Mouse (Mus musculus) left cerebral cortex, postnatal 25 days (tissue): ENCODE data around the gene Nrxn3. TPM values are rescaled to one million over a fixed set of nuclear protein-coding genes. Genes with fewer than 3 reads are reported as not detected.

Experiments used
- DNase-seq, 2 experiments: peaks; one replicate each; pipeline ENCODE4 v3.0.0; 2022; ENCODE audit warnings: low spot score in 2 of 2, mixed read lengths in 1 of 2
- intact Hi-C: fragments of 180-260 bp; cut with DNase I; formaldehyde crosslinking; loops from one replicate; pipeline ENCODE4 v1.15.1; 2025
- total RNA-seq, 2 experiments: library from RNA; stranded (reverse); gene quantifications; 2 replicates each; pipeline ENCODE4 v1.2.3; 2021

Nrxn3 gene
- total RNA-seq, 2 experiments from 2014 or later, result 209 to 271 TPM

DNA sequence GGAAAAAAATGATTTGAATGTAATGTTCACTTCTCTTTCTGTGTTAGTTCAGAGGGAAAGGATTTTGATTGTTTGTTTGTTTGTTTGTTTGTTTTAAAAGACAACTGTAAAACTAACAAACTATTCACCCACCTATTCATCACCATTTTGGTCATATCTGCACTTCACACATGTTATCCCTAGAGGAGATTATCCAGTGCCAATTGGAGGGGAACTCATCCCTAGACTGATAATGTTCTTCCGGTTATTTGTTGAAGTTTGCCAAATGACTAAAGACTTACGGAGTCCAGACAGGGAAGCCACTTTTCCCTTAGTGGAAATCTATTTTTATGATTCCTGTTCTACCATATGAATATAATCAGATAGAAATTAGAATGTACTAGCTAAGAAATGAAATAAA lies 831.5 kb downstream of the Nrxn3 start:
- intact Hi-C loops, result loop anchor here (10.0 kb wide), 1 partner anchor 171 kb away; no protein-coding TSS in a partner anchor
- no peak for DNase-seq

DNA sequence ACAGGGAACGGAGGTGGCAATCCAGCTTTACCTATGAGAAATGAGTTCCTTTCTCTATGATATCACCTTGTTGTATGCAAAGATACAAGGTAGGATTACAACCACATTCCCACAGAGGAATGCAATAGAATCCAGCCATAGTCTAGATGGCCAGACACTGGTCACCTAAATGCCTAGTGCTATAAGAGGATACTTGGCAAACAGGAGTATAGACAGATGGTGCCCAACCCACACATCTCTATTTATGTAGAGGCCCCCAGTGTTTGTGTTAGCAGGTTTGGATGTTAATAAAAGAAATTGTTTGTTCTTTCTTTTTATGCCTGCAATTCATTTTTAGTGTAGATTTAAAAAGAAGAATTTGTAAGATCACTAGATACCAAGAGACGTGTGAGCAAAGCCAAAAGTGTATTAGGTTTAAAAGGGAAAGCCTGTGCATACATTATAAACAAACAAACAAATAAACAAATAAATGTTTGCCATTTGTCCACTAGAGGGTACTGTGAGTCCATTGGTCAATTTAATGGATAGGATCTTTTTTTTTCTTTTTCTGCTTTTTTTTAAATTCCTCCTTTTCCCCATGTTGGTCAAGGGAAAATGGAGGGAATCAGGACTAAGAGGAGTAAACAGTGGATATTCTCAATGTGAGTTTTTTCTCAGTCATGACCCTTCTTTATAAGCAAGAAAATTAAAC lies 832.2 kb downstream of the Nrxn3 start:
- intact Hi-C loops, result loop anchor here (10.0 kb wide), 1 partner anchor 170 kb away; no protein-coding TSS in a partner anchor
- DNase-seq, result peak; percentile 27 to 60

GRCm38 (mm10) chr12:89558921-89559320 lies 836.2 kb downstream of the Nrxn3 start:
- intact Hi-C loops, result loop anchor here (10.0 kb wide), 1 partner anchor 166 kb away; no protein-coding TSS in a partner anchor
- no peak for DNase-seq

DNA sequence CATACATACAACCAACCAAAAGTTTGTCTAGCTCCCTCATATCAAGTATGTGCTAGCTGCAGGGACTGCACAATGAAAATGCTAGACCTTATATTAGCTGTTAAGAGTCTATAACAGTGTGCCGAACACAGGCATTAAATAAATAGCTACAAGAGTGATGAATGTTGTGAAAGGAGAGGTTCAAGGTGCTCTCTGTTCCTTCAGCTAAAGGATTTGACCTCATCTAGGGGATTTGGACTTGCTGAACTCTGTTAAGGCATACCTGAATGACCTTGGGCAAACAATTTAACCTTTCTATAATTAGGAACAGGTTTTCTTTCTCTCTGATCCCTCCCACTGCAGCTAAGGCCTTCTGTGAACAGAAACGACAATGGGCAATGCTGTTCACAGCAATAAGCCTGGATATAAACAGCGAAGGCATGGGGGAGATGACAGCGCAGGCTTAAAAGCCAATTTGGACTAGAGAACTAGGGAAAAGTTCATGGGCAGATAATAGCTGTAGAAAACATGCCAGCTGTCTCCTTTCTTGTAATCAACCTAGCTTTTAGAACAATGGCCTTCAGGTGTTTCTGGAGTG lies 839.4 kb downstream of the Nrxn3 start:
- DNase-seq, result no peak

GRCm38 (mm10) chr12:89568723-89569377 lies 846.2 kb downstream of the Nrxn3 start:
- no peak for DNase-seq
- intact Hi-C loops, result no loop called here

More for the DNA sequence above, 839.4 kb downstream of the Nrxn3 start:
- intact Hi-C loops, result no loop called here

- intact Hi-C loops, result no loop called here
- no peak for DNase-seq
These were observed 869.8 kb downstream of the Nrxn3 start for GRCm38 (mm10) chr12:89592459-89592858.

DNA sequence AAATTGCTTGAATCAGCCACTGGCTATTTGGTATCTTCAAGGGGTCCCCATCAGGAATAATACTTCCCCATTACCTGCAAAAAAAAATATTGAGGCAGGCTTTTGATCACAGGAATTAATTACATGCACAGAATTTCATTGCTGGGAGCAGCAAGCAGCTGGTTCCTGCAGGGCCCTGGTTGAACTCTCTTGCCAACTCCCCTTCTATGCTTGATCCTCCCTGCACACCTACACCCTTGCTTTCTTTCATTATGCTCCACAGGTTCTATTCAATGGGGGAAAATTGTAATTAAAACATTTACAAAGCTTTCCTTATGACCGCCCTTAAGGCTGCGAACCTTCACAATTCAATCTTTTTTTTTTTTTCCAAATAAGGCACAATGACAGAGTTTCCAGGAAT lies 891.0 kb downstream of the Nrxn3 start:
- intact Hi-C loops, result no loop called here
- DNase-seq, result no peak

GRCm38 (mm10) chr12:89625746-89626145 lies 903.1 kb downstream of the Nrxn3 start:
- no peak for DNase-seq
- intact Hi-C loops, result no loop called here

DNA sequence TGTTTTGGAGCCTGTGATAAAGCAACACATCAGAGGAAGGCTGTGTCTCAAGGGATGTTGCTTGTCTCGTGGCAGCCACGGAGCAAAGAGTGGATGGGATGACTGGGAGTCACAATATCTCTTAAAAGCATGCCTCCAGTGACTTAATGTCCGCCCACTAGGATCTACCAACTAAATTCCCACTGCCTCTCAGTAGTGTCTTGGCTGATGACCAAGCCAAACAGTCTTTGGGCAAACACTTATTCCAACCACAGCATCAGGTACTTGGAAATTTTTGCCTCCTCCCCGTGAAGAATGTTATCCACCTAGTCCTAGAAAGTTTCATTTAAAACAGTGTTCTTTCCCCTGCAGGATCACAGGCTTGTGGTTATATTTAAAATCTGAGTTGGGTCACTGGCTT lies 917.4 kb downstream of the Nrxn3 start:
- no peak for DNase-seq
- intact Hi-C loops, result no loop called here

- DNase-seq, result no peak
- intact Hi-C loops, result no loop called here
These were observed 918.8 kb downstream of the Nrxn3 start for GRCm38 (mm10) chr12:89641460-89641859.

GRCm38 (mm10) chr12:89653211-89653610 lies 930.5 kb downstream of the Nrxn3 start:
- DNase-seq, result peak; percentile 12 to 88
- intact Hi-C loops, result loop anchor here (1.0 to 5.0 kb wide), 4 partner anchors 34 to 139 kb away; no protein-coding TSS in a partner anchor

DNA sequence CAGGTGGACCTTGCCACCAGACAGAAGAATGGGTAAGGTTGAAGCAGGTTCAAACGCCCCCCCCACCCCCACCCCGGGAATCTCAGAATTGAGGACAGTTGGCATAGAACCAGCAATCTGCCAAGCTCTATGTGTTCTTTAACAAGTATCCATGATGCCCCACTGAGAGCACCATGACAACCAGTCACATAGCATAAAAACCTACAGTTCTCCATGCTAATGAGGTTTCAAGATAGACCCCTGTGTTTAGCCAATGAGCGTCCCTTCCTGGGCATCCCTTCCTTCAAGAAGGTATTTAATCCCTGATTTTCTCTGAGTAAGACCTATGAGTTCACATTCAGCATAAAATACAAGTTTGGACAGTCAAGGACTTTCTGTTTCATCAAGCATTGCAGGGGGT lies 938.5 kb downstream of the Nrxn3 start:
- intact Hi-C loops, result no loop called here
- no peak for DNase-seq

GRCm38 (mm10) chr12:89668856-89669255 lies 946.2 kb downstream of the Nrxn3 start:
- peak; percentile 22 to 71 for DNase-seq
- intact Hi-C loops, result no loop called here

GRCm38 (mm10) chr12:89672819-89673218 lies 950.1 kb downstream of the Nrxn3 start:
- DNase-seq, result no peak
- intact Hi-C loops, result no loop called here

DNA sequence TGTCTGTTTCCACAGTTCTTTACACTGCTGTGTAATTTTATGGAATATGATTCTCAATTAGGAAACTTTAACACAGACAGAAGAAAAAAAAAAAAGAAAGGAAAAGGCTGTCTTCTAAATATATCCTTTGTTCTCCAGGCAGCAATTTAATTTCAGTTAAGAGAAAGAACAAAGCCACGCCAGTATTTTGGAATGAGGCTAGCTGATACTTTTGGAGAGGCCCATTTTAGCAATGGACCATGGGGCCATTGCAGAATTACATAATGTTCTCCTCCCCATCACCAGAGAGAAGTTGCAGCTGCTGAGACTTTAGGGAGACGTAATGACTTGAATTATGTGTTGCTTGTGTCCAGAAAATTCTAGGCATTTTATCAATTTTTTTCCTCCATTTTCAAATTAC lies 963.0 kb downstream of the Nrxn3 start:
- intact Hi-C loops, result loop anchor here (1.0 to 5.0 kb wide), 3 partner anchors 25 to 39 kb away; no protein-coding TSS in a partner anchor
- DNase-seq, result peak in 1 of 2 experiments; percentile 80

- DNase-seq, result peak; percentile 65 to 81
- intact Hi-C loops, result loop anchor here (5.0 kb wide), 1 partner anchor 37 kb away; no protein-coding TSS in a partner anchor
These were observed 966.4 kb downstream of the Nrxn3 start for GRCm38 (mm10) chr12:89689086-89689485.

- peak in 1 of 2 experiments; percentile 70 for DNase-seq
- intact Hi-C loops, result no loop called here
These were observed 976.8 kb downstream of the Nrxn3 start for GRCm38 (mm10) chr12:89699469-89699868.

GRCm38 (mm10) chr12:89700937-89701458 lies 978.3 kb downstream of the Nrxn3 start:
- intact Hi-C loops, result no loop called here
- peak in 1 of 2 experiments; percentile 51 for DNase-seq

GRCm38 (mm10) chr12:89702931-89703330 lies 980.3 kb downstream of the Nrxn3 start:
- intact Hi-C loops, result no loop called here
- DNase-seq, result no peak

DNA sequence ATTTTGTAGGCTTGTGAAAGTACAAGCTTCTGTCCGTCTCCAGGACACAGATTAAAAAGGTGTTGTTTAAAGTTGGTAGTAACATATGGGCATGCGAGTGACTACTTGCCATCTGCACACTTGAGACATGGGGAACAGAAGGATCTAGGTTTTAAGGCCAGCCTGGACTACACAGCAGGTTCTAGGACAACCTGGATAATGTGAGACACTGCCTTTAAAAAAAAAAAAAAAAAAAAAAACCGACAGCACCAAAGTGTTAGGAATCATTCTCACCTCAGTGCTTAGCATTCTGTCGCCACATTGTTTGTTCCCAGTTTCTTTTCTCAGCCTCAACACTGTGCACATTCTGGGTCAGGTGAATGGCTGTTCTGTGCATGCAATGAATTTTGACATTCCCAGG lies 985.2 kb downstream of the Nrxn3 start:
- intact Hi-C loops, result no loop called here

More for the DNA sequence above, 985.2 kb downstream of the Nrxn3 start:
- peak in 1 of 2 experiments; percentile 35 for DNase-seq
